In the genomic region with DNA sequence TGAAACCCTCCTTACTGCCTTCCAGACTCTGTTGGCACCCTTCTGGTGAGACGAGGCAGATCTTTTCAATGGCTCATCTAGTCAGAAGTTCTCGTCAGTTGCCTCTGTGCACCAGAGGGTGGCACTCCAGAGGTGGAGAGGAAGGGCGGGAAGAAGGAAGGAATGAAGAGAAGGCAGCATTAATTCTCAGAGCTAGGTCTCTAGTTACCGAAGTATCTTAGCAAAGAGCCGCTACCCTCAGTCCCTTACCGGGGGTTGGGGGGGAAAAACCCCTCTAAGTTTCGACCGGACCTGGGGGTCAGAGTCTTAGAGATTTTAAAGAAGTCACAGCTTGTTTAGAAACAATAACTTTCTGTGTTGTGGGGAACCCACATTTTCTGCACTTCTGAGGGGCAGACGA, we compare ENCODE assay signal across 8 mouse cellular contexts. TPM values are rescaled to one million over a fixed set of nuclear protein-coding genes. Genes with fewer than 3 reads are reported as not detected.
DNase-seq lines count a peak whose midpoint lies in the region; ATAC-seq and TF ChIP-seq lines count a peak whose summit lies in the region.

No protein-coding gene starts in this region.

- peaks cover 2% of the 10 kb centered on the region; the same call in 1 of the 2 replicates for H3K4me1 ChIP-seq in embryonic facial prominence, embryonic 11.5 days (ENCODE audit: control insufficient read depth, insufficient read depth, low read length)
- H3K4me1 ChIP-seq in heart, embryonic 14.5 days (ENCODE audit: control insufficient read depth in 2 of 2, insufficient read depth in 2 of 2, low read length in 2 of 2) = peaks cover 19 to 24% of the 10 kb centered on the region in 2 experiments
- H3K4me1 ChIP-seq in lung, embryonic 14.5 days (ENCODE audit: insufficient read depth) = peaks cover 17% of the 10 kb centered on the region
- peaks cover 45% of the 10 kb centered on the region for H3K4me1 ChIP-seq in neural tube, embryonic 15.5 days

- H3K9me3 ChIP-seq in embryonic facial prominence, embryonic 11.5 days (replicated peaks; ENCODE audit: control insufficient read depth, low read length) = no peaks in the 10 kb centered on the region
- no peaks in the 10 kb centered on the region for H3K9me3 ChIP-seq in heart, embryonic 14.5 days (ENCODE audit: control insufficient read depth, low read length)
- no peaks in the 10 kb centered on the region for H3K9me3 ChIP-seq in lung, embryonic 14.5 days (ENCODE audit: low read depth, low read length)
- H3K9me3 ChIP-seq in neural tube, embryonic 15.5 days (replicated peaks) = no peaks in the 10 kb centered on the region

- no peak overlapping the region for H3K27ac ChIP-seq in embryonic facial prominence, embryonic 11.5 days (replicated peaks; ENCODE audit: low read depth, low read length)
- no peak overlapping the region for H3K27ac ChIP-seq in heart, embryonic 14.5 days (replicated peaks in 1 of 2; ENCODE audit: control insufficient read depth in 1 of 2, insufficient read depth in 1 of 2, low read depth in 2 of 2, low read length in 2 of 2)
- H3K27ac ChIP-seq in lung, embryonic 14.5 days (ENCODE audit: low read depth) = no peak overlapping the region
- no peak overlapping the region for H3K27ac ChIP-seq in neural tube, embryonic 15.5 days (replicated peaks)

- peak; percentile 20 for ATAC-seq in activated CD4-positive, CD25-positive, alpha-beta regulatory T cell, adult 4 months
- no peak for ATAC-seq in embryonic facial prominence, embryonic 11.5 days (replicated peaks; ENCODE audit: insufficient number of reproducible peaks, low FRiP score, low TSS enrichment, low read depth)
- ATAC-seq in heart, embryonic 14.5 days (ENCODE audit: insufficient number of reproducible peaks, insufficient read depth, low FRiP score, low read depth) = no peak
- no peak for ATAC-seq in lung, embryonic 14.5 days (ENCODE audit: insufficient read depth)
- ATAC-seq in neural tube, embryonic 15.5 days (ENCODE audit: low FRiP score) = no peak

- H3K4me3 ChIP-seq in embryonic facial prominence, embryonic 11.5 days (ENCODE audit: low read depth, low read length) = peak overlapping the region; percentile 14
- peak overlapping the region; percentile 29 to 78 for H3K4me3 ChIP-seq in heart, embryonic 14.5 days (ENCODE audit: control insufficient read depth in 1 of 2, insufficient read depth in 1 of 2, low read depth in 1 of 2, low read length in 2 of 2)
- peak overlapping the region; percentile 73 for H3K4me3 ChIP-seq in lung, embryonic 14.5 days (ENCODE audit: low read depth, low read length)
- H3K4me3 ChIP-seq in neural tube, embryonic 15.5 days (replicated peaks) = peak overlapping the region; percentile 70

- DNase-seq in 416B (ENCODE audit: low read depth) = peak; percentile 78
- peak; percentile 77 for DNase-seq in embryonic facial prominence, embryonic 11.5 days (ENCODE audit: low spot score)
- DNase-seq in kidney, postnatal 10 days = peak; percentile 76
- DNase-seq in lung, embryonic 14.5 days = peak; percentile 86
- DNase-seq in thymus, postnatal 14 days = peak; percentile 82

- 3% methylated on average over 9 of the region's 9 CpGs for WGBS in embryonic facial prominence, embryonic 11.5 days
- 3% methylated on average over 9 of the region's 9 CpGs for WGBS in heart, embryonic 14.5 days
- 1% methylated on average over 9 of the region's 9 CpGs for WGBS in lung, embryonic 14.5 days
- 1% methylated on average over 9 of the region's 9 CpGs for WGBS in neural tube, embryonic 15.5 days

- no peaks in the 10 kb centered on the region for H3K36me3 ChIP-seq in embryonic facial prominence, embryonic 11.5 days (replicated peaks; ENCODE audit: control insufficient read depth, insufficient read depth, low read depth, low read length)
- no peaks in the 10 kb centered on the region for H3K36me3 ChIP-seq in heart, embryonic 14.5 days (ENCODE audit: control insufficient read depth, insufficient read depth, low read length)
- no peaks in the 10 kb centered on the region for H3K36me3 ChIP-seq in lung, embryonic 14.5 days (ENCODE audit: insufficient read depth)
- H3K36me3 ChIP-seq in neural tube, embryonic 15.5 days = no peaks in the 10 kb centered on the region

- H3K4me2 ChIP-seq in embryonic facial prominence, embryonic 11.5 days (ENCODE audit: low read depth, low read length) = peak overlapping the region; percentile 94
- H3K4me2 ChIP-seq in heart, embryonic 14.5 days (ENCODE audit: low read length) = peak overlapping the region; percentile 91
- H3K4me2 ChIP-seq in lung, embryonic 14.5 days = peak overlapping the region; percentile 94
- peak overlapping the region; percentile 100 for H3K4me2 ChIP-seq in neural tube, embryonic 15.5 days

- TF ChIP-seq CTCF in lung, embryonic 14.5 days (IDR thresholded peaks at IDR 0.05; ENCODE audit: low read depth) = peak; percentile 91

- peaks cover 6% of the 10 kb centered on the region for H3K27me3 ChIP-seq in embryonic facial prominence, embryonic 11.5 days (ENCODE audit: control insufficient read depth, insufficient read depth, low read length)
- H3K27me3 ChIP-seq in heart, embryonic 14.5 days (ENCODE audit: control insufficient read depth, insufficient read depth, low read length) = peaks cover 7% of the 10 kb centered on the region; the same call in 1 of the 2 replicates
- peaks cover 24% of the 10 kb centered on the region for H3K27me3 ChIP-seq in lung, embryonic 14.5 days (ENCODE audit: insufficient read depth, low read length)
- H3K27me3 ChIP-seq in neural tube, embryonic 15.5 days (replicated peaks) = peaks cover 32% of the 10 kb centered on the region

- H3K9ac ChIP-seq in embryonic facial prominence, embryonic 11.5 days (replicated peaks; ENCODE audit: low read length) = no peak overlapping the region; the same call in 1 of the 2 replicates
- peak overlapping the region; percentile 39; the same call in 1 of the 2 replicates for H3K9ac ChIP-seq in heart, embryonic 14.5 days (ENCODE audit: low read length)
- 0 out of 2 replicates have a peak overlapping the region, but pooled peaks have one; percentile 4 for H3K9ac ChIP-seq in lung, embryonic 14.5 days
- no peak overlapping the region for H3K9ac ChIP-seq in neural tube, embryonic 15.5 days (replicated peaks)

RNA-seq across cellular contexts. Expression of gene Bcl2l11, which starts 3.3 kb away (rescaled TPM):
- 10 to 100 TPM; 15.4 to 23.8 TPM for polyA plus RNA-seq in activated CD4-positive, CD25-positive, alpha-beta regulatory T cell, adult 4 months (2017; shearing (Covaris generic))
- polyA plus RNA-seq in embryonic facial prominence, embryonic 11.5 days (2014; fragmentation: Nextera tagmentation; extraction: Ambion mirVana) = 20.2 and 24.5 TPM in 2 replicates
- 19.7 and 21.0 TPM in 2 replicates for polyA plus RNA-seq in heart, embryonic 14.5 days (2014; fragmentation: Nextera tagmentation; extraction: Ambion mirVana)
- 27.9 and 29.9 TPM in 2 replicates for polyA plus RNA-seq in lung, embryonic 14.5 days (2014; fragmentation: Nextera tagmentation; extraction: Ambion mirVana)
- 10.1 and 11.8 TPM in 2 replicates for polyA plus RNA-seq in neural tube, embryonic 15.5 days (2015; fragmentation: Nextera tagmentation; extraction: Ambion mirVana)

Comparison
In these comparisons a context has a peak if more than half of its experiments do, and no peak if none do; other contexts are left out.
1. H3K4me3 ChIP-seq: peak in every context shown above with its lines; median percentile 73 in lung, embryonic 14.5 days; 70 in neural tube, embryonic 15.5 days; 54 in heart, embryonic 14.5 days; 14 in embryonic facial prominence, embryonic 11.5 days.
2. H3K9ac ChIP-seq: peak in heart, embryonic 14.5 days (single experiment) and lung, embryonic 14.5 days (single experiment); none in embryonic facial prominence, embryonic 11.5 days (single experiment) and neural tube, embryonic 15.5 days (single experiment).
3. Peak in every context shown above with its lines, with median percentiles within 50 percentile points of each other: DNase-seq and H3K4me2 ChIP-seq.